Mouse (Mus musculus) erythroblast, embryonic 14.5 days (primary cell): ENCODE measurements around the gene Hdac7. TPM values are rescaled to one million over a fixed set of nuclear protein-coding genes. Genes with fewer than 3 reads are reported as not detected.

Experiments used
- H3K27me3 ChIP-seq: 2 replicates; pipeline ENCODE4 v1.6.1; 2012; ENCODE audit warnings: inconsistent platforms; ENCODE audit not compliant: control insufficient read depth
- H3K36me3 ChIP-seq: 2 replicates; pipeline ENCODE4 v1.6.1; 2012; ENCODE audit warnings: mild to moderate bottlenecking, inconsistent platforms; ENCODE audit not compliant: control insufficient read depth
- H3K4me1 ChIP-seq: 2 replicates; pipeline ENCODE4 v1.6.1; 2012; ENCODE audit warnings: inconsistent platforms; ENCODE audit not compliant: control insufficient read depth
- H3K4me3 ChIP-seq: replicated peaks from 2 replicates; pipeline ENCODE3; 2012; ENCODE audit warnings: moderate library complexity, mild to moderate bottlenecking, inconsistent platforms
- H3K9me3 ChIP-seq: 2 replicates; pipeline ENCODE4 v1.6.1; 2012; ENCODE audit warnings: low read length, inconsistent platforms, mixed read lengths; ENCODE audit not compliant: control insufficient read depth
- GATA1 ChIP-seq: IDR thresholded peaks from 2 replicates; pipeline ENCODE4 v1.6.1; 2012; ENCODE audit warnings: low read length, inconsistent platforms, mixed read lengths
- TAL1 ChIP-seq: IDR thresholded peaks from 3 replicates; pipeline ENCODE4 v1.6.1; 2012; ENCODE audit warnings: low read length, inconsistent platforms, mixed read lengths
- polyA plus RNA-seq: library from polyadenylated mRNA; stranded (reverse); fragments of >175 nt; gene quantifications from 2 replicates; pipeline ENCODE4 v1.2.3, GENCODE M21; 2012

Hdac7 gene
- polyA plus RNA-seq, 1 experiment, result 0.45 TPM

GRCm38 (mm10) chr15:97815254-97815653 lies 29.0 kb downstream of the Hdac7 start:
- H3K4me1 ChIP-seq, result peaks cover 14% of the 10 kb centered on the region
- no peak overlapping the region for H3K4me3 ChIP-seq
- TF ChIP-seq TAL1, result no peak
- no peak for TF ChIP-seq GATA1
- H3K27me3 ChIP-seq, result no peaks in the 10 kb centered on the region
- no peaks in the 10 kb centered on the region for H3K9me3 ChIP-seq
- peaks cover 8% of the 10 kb centered on the region for H3K36me3 ChIP-seq

- Histone ChIP-seq H3K4me1 (peaks cover 14% of the 10 kb centered on the region), H3K4me3 (no peak overlapping the region), H3K27me3 (no peaks in the 10 kb centered on the region), H3K36me3 (peaks cover 8% of the 10 kb centered on the region), H3K9me3 (no peaks in the 10 kb centered on the region)
- TF ChIP-seq GATA1, result no peak
- TF ChIP-seq TAL1, result no peak
These were observed 29.6 kb downstream of the Hdac7 start for GRCm38 (mm10) chr15:97814703-97815102.

GRCm38 (mm10) chr15:97813452-97814204 lies 30.7 kb downstream of the Hdac7 start:
- Histone ChIP-seq H3K9me3 (no peaks in the 10 kb centered on the region), H3K4me3 (no peak overlapping the region), H3K4me1 (peaks cover 14% of the 10 kb centered on the region), H3K36me3 (peaks cover 10% of the 10 kb centered on the region), H3K27me3 (no peaks in the 10 kb centered on the region)
- TF ChIP-seq GATA1, result no peak
- TF ChIP-seq TAL1, result no peak

GRCm38 (mm10) chr15:97812875-97813274 lies 31.4 kb downstream of the Hdac7 start:
- H3K27me3 ChIP-seq, result no peaks in the 10 kb centered on the region
- H3K36me3 ChIP-seq, result peaks cover 16% of the 10 kb centered on the region
- H3K4me1 ChIP-seq, result peaks cover 14% of the 10 kb centered on the region
- no peak overlapping the region for H3K4me3 ChIP-seq
- TF ChIP-seq GATA1, result no peak
- no peak for TF ChIP-seq TAL1
- H3K9me3 ChIP-seq, result no peaks in the 10 kb centered on the region

GRCm38 (mm10) chr15:97812126-97812525 lies 32.2 kb downstream of the Hdac7 start:
- H3K27me3 ChIP-seq, result no peaks in the 10 kb centered on the region
- no peak overlapping the region for H3K4me3 ChIP-seq
- peaks cover 14% of the 10 kb centered on the region for H3K4me1 ChIP-seq
- H3K36me3 ChIP-seq, result peaks cover 20% of the 10 kb centered on the region
- no peak for TF ChIP-seq TAL1
- TF ChIP-seq GATA1, result no peak
- no peaks in the 10 kb centered on the region for H3K9me3 ChIP-seq

- H3K27me3 ChIP-seq, result no peaks in the 10 kb centered on the region
- H3K4me3 ChIP-seq, result no peak overlapping the region
- no peaks in the 10 kb centered on the region for H3K9me3 ChIP-seq
- peaks cover 14% of the 10 kb centered on the region for H3K4me1 ChIP-seq
- peaks cover 20% of the 10 kb centered on the region for H3K36me3 ChIP-seq
- no peak for TF ChIP-seq GATA1
- TF ChIP-seq TAL1, result no peak
These were observed 33.0 kb downstream of the Hdac7 start for GRCm38 (mm10) chr15:97811307-97811706.

GRCm38 (mm10) chr15:97810399-97810798 lies 33.9 kb downstream of the Hdac7 start:
- H3K36me3 ChIP-seq, result peaks cover 20% of the 10 kb centered on the region
- TF ChIP-seq TAL1 (no peak), GATA1 (no peak)
- no peaks in the 10 kb centered on the region for H3K9me3 ChIP-seq
- no peak overlapping the region for H3K4me3 ChIP-seq
- peaks cover 10% of the 10 kb centered on the region for H3K4me1 ChIP-seq
- no peaks in the 10 kb centered on the region for H3K27me3 ChIP-seq

- no peak for TF ChIP-seq TAL1
- TF ChIP-seq GATA1, result no peak
- peaks cover 20% of the 10 kb centered on the region for H3K36me3 ChIP-seq
- no peaks in the 10 kb centered on the region for H3K27me3 ChIP-seq
- no peak overlapping the region for H3K4me3 ChIP-seq
- H3K9me3 ChIP-seq, result no peaks in the 10 kb centered on the region
- H3K4me1 ChIP-seq, result peaks cover 6% of the 10 kb centered on the region
These were observed 34.4 kb downstream of the Hdac7 start for GRCm38 (mm10) chr15:97809942-97810341.

- H3K4me3 ChIP-seq, result no peak overlapping the region
- TF ChIP-seq TAL1 (no peak), GATA1 (no peak)
- no peaks in the 10 kb centered on the region for H3K27me3 ChIP-seq
- no peaks in the 10 kb centered on the region for H3K9me3 ChIP-seq
- peaks cover 20% of the 10 kb centered on the region for H3K36me3 ChIP-seq
- no peaks in the 10 kb centered on the region; the same call in 1 of the 2 replicates for H3K4me1 ChIP-seq
These were observed 35.1 kb downstream of the Hdac7 start for GRCm38 (mm10) chr15:97809206-97809605.

GRCm38 (mm10) chr15:97808532-97808931 lies 35.8 kb downstream of the Hdac7 start:
- H3K4me3 ChIP-seq, result no peak overlapping the region
- H3K36me3 ChIP-seq, result peaks cover 20% of the 10 kb centered on the region
- no peaks in the 10 kb centered on the region for H3K9me3 ChIP-seq
- no peaks in the 10 kb centered on the region; the same call in 1 of the 2 replicates for H3K4me1 ChIP-seq
- no peaks in the 10 kb centered on the region for H3K27me3 ChIP-seq
- TF ChIP-seq GATA1, result no peak
- no peak for TF ChIP-seq TAL1
